Mouse (Mus musculus): ENCODE measurements around the gene Cdrt4. TPM values are rescaled to one million over a fixed set of nuclear protein-coding genes. Genes with fewer than 3 reads are reported as not detected.

Cdrt4 gene
- polyA plus RNA-seq, 1 experiment, result not detected

DNA sequence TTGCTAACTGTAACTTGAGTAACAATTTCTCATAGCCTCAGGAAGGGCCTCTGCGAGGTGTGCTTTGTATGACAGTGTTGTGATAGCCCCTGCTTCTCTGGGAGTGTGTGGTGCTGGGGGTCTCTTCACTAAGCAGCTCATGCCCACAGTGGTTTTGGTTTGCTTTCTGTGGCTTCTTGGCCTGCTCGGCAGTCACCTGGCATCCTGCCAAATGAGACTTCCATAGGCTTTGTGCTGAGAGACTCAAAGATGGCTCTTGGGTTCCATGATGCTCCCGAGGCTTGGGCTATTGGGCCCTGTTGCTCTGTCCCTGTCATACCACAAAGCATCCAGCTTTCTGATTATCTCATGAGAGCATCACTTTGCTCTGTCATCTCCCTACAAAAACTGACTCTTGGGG is 30.7 kb downstream of the Cdrt4 start:
- no peaks in the 10 kb centered on the region for H3K36me3 ChIP-seq (ENCODE audit: control insufficient read depth, insufficient read depth, low read length)
- H3K27ac ChIP-seq (ENCODE audit: insufficient read depth, low read length), result no peak overlapping the region
- DNase-seq (ENCODE audit: low read depth in 1 of 2, low spot score in 2 of 2), result no peak
- no peak overlapping the region for H3K4me3 ChIP-seq (ENCODE audit: extremely low read depth, insufficient read depth, insufficient read length)
- no peaks in the 10 kb centered on the region for H3K27me3 ChIP-seq (ENCODE audit: control insufficient read depth, insufficient read depth, low read length)
- TF ChIP-seq CTCF (IDR thresholded peaks at IDR 0.05; ENCODE audit: extremely low read depth, insufficient read depth, insufficient read length, insufficient replicate concordance) (no peak), POLR2A (IDR thresholded peaks at IDR 0.05; ENCODE audit: low read depth, low read length) (no peak)
- WGBS, result 72% methylated on average over 3 of the region's 3 CpGs
- no peaks in the 10 kb centered on the region for H3K4me1 ChIP-seq (ENCODE audit: control insufficient read depth, insufficient read depth, insufficient read length)

DNA sequence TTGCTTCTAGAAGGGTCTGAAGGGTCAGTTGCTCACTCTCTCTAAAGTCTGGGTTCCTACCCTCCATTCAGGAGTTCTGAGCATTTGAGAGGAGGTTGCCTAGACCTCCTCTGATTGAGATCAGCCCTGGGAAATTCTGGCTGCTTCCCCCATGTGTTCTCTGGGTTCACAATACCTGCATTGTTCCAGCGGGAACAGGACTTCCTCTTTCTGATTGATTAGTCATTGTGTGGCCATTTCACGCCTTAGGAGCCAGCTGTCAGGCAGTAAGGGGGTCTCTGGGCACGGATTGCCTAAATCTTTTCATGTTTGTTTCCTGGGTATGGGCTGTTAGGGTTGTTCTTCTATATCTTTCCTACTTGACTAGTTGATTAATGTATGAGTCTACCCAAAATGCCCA is 32.8 kb downstream of the Cdrt4 start:
- 4% methylated on average over 3 of the region's 3 CpGs for WGBS
- TF ChIP-seq POLR2A (IDR thresholded peaks at IDR 0.05; ENCODE audit: low read depth, low read length) (no peak), CTCF (IDR thresholded peaks at IDR 0.05; ENCODE audit: extremely low read depth, insufficient read depth, insufficient read length, insufficient replicate concordance) (no peak)
- DNase-seq (ENCODE audit: low read depth in 1 of 2, low spot score in 2 of 2), result no peak

DNA sequence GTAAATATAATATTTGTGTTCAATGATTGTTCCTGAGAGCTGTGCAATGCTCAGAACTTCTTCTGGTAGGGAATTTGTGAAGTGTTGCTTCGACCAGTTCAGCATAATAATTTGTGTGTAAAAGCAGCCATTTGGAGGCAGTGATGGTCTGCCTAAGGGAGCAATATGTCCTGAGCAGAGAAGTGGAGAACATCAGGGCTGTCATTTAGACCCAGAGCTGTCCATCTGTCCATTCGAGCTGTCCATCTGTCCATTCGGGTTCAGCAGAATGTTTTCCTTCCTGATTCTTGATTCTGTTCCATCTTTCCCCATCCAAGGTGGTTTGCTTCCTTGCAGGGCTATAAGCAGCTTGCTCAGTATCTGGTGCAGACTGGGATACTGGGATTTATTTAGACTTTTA is 33.4 kb downstream of the Cdrt4 start:
- no peaks in the 10 kb centered on the region for H3K4me1 ChIP-seq (ENCODE audit: control insufficient read depth, insufficient read depth, insufficient read length)
- TF ChIP-seq POLR2A (IDR thresholded peaks at IDR 0.05; ENCODE audit: low read depth, low read length), result no peak
- no peak for TF ChIP-seq CTCF (IDR thresholded peaks at IDR 0.05; ENCODE audit: extremely low read depth, insufficient read depth, insufficient read length, insufficient replicate concordance)
- DNase-seq (ENCODE audit: low read depth in 1 of 2, low spot score in 2 of 2), result no peak
- H3K27ac ChIP-seq (ENCODE audit: insufficient read depth, low read length), result no peak overlapping the region
- no peaks in the 10 kb centered on the region for H3K27me3 ChIP-seq (ENCODE audit: control insufficient read depth, insufficient read depth, low read length)
- no peaks in the 10 kb centered on the region for H3K36me3 ChIP-seq (ENCODE audit: control insufficient read depth, insufficient read depth, low read length)
- WGBS, result 43% methylated on average over 3 of the region's 3 CpGs
- H3K4me3 ChIP-seq (ENCODE audit: extremely low read depth, insufficient read depth, insufficient read length), result no peak overlapping the region

More for the DNA sequence above, 32.8 kb downstream of the Cdrt4 start:
- Histone ChIP-seq H3K36me3 (ENCODE audit: control insufficient read depth, insufficient read depth, low read length) (no peaks in the 10 kb centered on the region), H3K27me3 (ENCODE audit: control insufficient read depth, insufficient read depth, low read length) (no peaks in the 10 kb centered on the region), H3K4me3 (ENCODE audit: extremely low read depth, insufficient read depth, insufficient read length) (no peak overlapping the region), H3K4me1 (ENCODE audit: control insufficient read depth, insufficient read depth, insufficient read length) (no peaks in the 10 kb centered on the region), H3K27ac (ENCODE audit: insufficient read depth, low read length) (no peak overlapping the region)

DNA sequence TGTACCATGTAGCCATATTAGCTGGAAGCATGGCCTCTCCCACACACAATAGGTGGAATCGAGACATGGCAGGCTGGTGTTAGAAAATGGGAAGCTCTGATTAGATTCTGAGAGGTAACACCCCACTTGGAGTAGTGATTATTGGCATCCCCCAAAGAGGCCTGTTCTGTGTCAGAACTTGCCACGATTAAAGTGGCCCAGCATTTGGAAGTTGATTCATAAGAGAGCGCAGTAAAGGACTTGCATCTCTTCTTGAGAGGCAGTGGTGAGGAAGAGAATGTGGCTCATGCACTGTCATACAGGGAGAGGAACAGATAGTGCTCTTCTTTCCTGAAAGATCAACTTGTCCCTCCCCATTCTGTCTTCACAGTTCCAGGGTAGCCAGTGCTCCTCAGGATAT is 34.1 kb downstream of the Cdrt4 start:
- TF ChIP-seq CTCF (IDR thresholded peaks at IDR 0.05; ENCODE audit: extremely low read depth, insufficient read depth, insufficient read length, insufficient replicate concordance) (no peak), POLR2A (IDR thresholded peaks at IDR 0.05; ENCODE audit: low read depth, low read length) (no peak)
- Histone ChIP-seq H3K27me3 (ENCODE audit: control insufficient read depth, insufficient read depth, low read length) (no peaks in the 10 kb centered on the region), H3K4me1 (ENCODE audit: control insufficient read depth, insufficient read depth, insufficient read length) (no peaks in the 10 kb centered on the region), H3K27ac (ENCODE audit: insufficient read depth, low read length) (no peak overlapping the region), H3K36me3 (ENCODE audit: control insufficient read depth, insufficient read depth, low read length) (no peaks in the 10 kb centered on the region), H3K4me3 (ENCODE audit: extremely low read depth, insufficient read depth, insufficient read length) (no peak overlapping the region)
- WGBS, result 82% methylated on average over 3 of the region's 3 CpGs
- DNase-seq (ENCODE audit: low read depth in 1 of 2, low spot score in 2 of 2), result no peak

DNA sequence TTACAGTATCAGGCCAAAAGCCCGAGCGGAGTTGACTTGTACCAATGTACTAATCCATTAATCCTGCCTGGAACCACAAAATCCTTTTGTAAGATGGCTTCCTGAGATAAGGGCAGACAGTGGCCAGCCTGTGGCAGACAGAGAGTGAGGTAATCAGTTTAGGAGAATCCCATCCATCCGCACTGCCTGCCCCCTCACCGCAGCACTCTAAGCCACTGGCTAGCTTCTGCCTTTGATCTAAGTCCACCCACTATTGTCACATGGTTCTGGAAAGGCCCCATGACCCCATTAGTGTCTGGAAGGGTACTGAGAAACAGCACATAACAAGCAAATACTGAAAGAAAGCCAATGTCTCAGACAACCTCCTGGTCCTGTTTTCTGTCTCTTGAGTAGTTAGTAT is 35.6 kb downstream of the Cdrt4 start:
- Histone ChIP-seq H3K36me3 (ENCODE audit: control insufficient read depth, insufficient read depth, low read length) (no peaks in the 10 kb centered on the region), H3K4me1 (ENCODE audit: control insufficient read depth, insufficient read depth, insufficient read length) (no peaks in the 10 kb centered on the region)
- no peak for DNase-seq (ENCODE audit: low read depth in 1 of 2, low spot score in 2 of 2)

DNA sequence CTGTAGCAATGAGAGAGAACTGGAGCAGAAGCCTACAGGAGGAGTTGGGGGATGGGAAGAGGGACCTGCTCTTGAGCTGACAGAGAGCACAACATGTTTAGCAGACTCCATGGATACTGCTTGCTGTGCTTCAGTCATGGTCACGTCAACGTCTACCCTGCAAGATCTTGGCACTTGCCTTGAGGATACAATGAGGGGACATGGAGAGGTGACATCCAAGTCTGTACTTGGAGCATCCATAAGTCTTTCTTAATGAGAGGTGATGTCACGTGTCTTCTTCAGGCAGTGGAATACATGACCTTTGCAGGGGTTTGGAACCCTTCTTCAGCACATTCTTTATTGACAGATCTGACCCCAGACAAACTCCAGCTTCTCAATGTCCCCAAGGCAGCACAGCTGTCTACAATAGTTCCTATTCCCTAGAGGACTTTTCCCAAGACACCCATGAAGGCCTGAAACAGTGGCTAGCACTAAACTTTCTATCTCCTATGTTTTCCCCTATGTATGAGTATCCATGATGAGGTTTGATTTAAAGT is 39.2 kb downstream of the Cdrt4 start:
- no peak overlapping the region for H3K27ac ChIP-seq (ENCODE audit: insufficient read depth, low read length)
- TF ChIP-seq CTCF (IDR thresholded peaks at IDR 0.05; ENCODE audit: extremely low read depth, insufficient read depth, insufficient read length, insufficient replicate concordance) (no peak), POLR2A (IDR thresholded peaks at IDR 0.05; ENCODE audit: low read depth, low read length) (no peak)

More for the DNA sequence above, 35.6 kb downstream of the Cdrt4 start:
- 69% methylated on average over 4 of the region's 4 CpGs for WGBS
- no peak overlapping the region for H3K4me3 ChIP-seq (ENCODE audit: extremely low read depth, insufficient read depth, insufficient read length)
- no peaks in the 10 kb centered on the region for H3K27me3 ChIP-seq (ENCODE audit: control insufficient read depth, insufficient read depth, low read length)
- H3K27ac ChIP-seq (ENCODE audit: insufficient read depth, low read length), result no peak overlapping the region
- TF ChIP-seq CTCF (IDR thresholded peaks at IDR 0.05; ENCODE audit: extremely low read depth, insufficient read depth, insufficient read length, insufficient replicate concordance) (no peak), POLR2A (IDR thresholded peaks at IDR 0.05; ENCODE audit: low read depth, low read length) (no peak)

DNA sequence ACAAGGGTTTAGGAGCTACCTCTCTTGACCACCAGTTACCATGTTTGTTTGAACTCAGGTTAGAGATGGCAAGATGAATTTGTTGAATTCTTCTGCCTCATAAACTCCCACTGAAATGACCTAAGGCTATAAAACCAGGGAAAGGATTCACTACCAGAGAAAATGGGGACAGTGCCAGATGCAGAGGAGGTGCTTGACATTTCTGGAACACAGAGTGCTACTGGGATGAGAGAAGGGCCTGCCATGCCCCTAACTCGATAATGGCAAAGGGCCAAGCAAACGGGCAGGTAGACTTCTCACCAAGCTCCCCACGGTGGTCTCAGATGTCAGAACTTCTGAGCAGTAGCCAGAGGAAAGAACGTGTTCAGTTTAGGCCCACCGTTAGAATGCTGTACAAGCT is 39.8 kb downstream of the Cdrt4 start:
- no peak for TF ChIP-seq POLR2A (IDR thresholded peaks at IDR 0.05; ENCODE audit: low read depth, low read length)
- TF ChIP-seq CTCF (IDR thresholded peaks at IDR 0.05; ENCODE audit: extremely low read depth, insufficient read depth, insufficient read length, insufficient replicate concordance), result no peak
- Histone ChIP-seq H3K36me3 (ENCODE audit: control insufficient read depth, insufficient read depth, low read length) (no peaks in the 10 kb centered on the region), H3K4me3 (ENCODE audit: extremely low read depth, insufficient read depth, insufficient read length) (no peak overlapping the region), H3K27me3 (ENCODE audit: control insufficient read depth, insufficient read depth, low read length) (no peaks in the 10 kb centered on the region), H3K27ac (ENCODE audit: insufficient read depth, low read length) (no peak overlapping the region), H3K4me1 (ENCODE audit: control insufficient read depth, insufficient read depth, insufficient read length) (no peaks in the 10 kb centered on the region)
- WGBS, result 82% methylated on average over 5 of the region's 5 CpGs
- DNase-seq (ENCODE audit: low read depth in 1 of 2, low spot score in 2 of 2), result no peak

More for the DNA sequence above, 39.2 kb downstream of the Cdrt4 start:
- H3K27me3 ChIP-seq (ENCODE audit: control insufficient read depth, insufficient read depth, low read length), result no peaks in the 10 kb centered on the region
- no peak overlapping the region for H3K4me3 ChIP-seq (ENCODE audit: extremely low read depth, insufficient read depth, insufficient read length)
- no peaks in the 10 kb centered on the region for H3K4me1 ChIP-seq (ENCODE audit: control insufficient read depth, insufficient read depth, insufficient read length)
- H3K36me3 ChIP-seq (ENCODE audit: control insufficient read depth, insufficient read depth, low read length), result no peaks in the 10 kb centered on the region
- no peak for DNase-seq (ENCODE audit: low read depth in 1 of 2, low spot score in 2 of 2)
- 96% methylated on average over 3 of the region's 3 CpGs for WGBS
